Mouse (Mus musculus): ENCODE results near the gene Ddx31. TPM values are rescaled to one million over a fixed set of nuclear protein-coding genes. Genes with fewer than 3 reads are reported as not detected.

The Ddx31 gene
- total RNA-seq, 1 experiment from 2014 or later = 11.5 TPM

- ATAC-seq (replicated peaks; ENCODE audit: insufficient number of reproducible peaks, low FRiP score, low TSS enrichment, poor library complexity, severe bottlenecking) = no peak
These were observed 105.2 kb downstream of the Ddx31 start for GRCm38 (mm10) chr2:28945388-28945787.

GRCm38 (mm10) chr2:28946312-28946711 lies 106.1 kb downstream of the Ddx31 start:
- ATAC-seq (replicated peaks; ENCODE audit: insufficient number of reproducible peaks, low FRiP score, low TSS enrichment, poor library complexity, severe bottlenecking) = no peak

GRCm38 (mm10) chr2:28952981-28953380 lies 112.8 kb downstream of the Ddx31 start:
- ATAC-seq (replicated peaks; ENCODE audit: insufficient number of reproducible peaks, low FRiP score, low TSS enrichment, poor library complexity, severe bottlenecking) = no peak

GRCm38 (mm10) chr2:28954595-28954994 lies 114.4 kb downstream of the Ddx31 start:
- ATAC-seq (replicated peaks; ENCODE audit: insufficient number of reproducible peaks, low FRiP score, low TSS enrichment, poor library complexity, severe bottlenecking) = no peak

Other genes with a start within 250 kb of the Ddx31 start
- gene Gfi1b, start 218.4 kb upstream of the Ddx31 start, total RNA-seq (2017) = 1.6 to 8.2 TPM (median 4.6 TPM) in 3 replicates
- 14.2 to 29.8 TPM (median 24.7 TPM) in 3 replicates for gene Tsc1, start 199.2 kb upstream of the Ddx31 start, total RNA-seq (2017)
- gene Spaca9, start 140.7 kb upstream of the Ddx31 start, total RNA-seq (2017) = 1.3 to 10.1 TPM (median 3.3 TPM) in 3 replicates
- gene Ak8, start 140.2 kb upstream of the Ddx31 start, total RNA-seq (2017) = 0.39 to 1.6 TPM in 2 of 3 replicates, not detected in the other
- gene Gtf3c4, start within 50 bp of the Ddx31 start, total RNA-seq (2017) = 5.3 to 9.1 TPM (median 6.1 TPM) in 3 replicates
- 0.38 TPM in 1 of 3 replicates, not detected in the others for gene Barhl1, start 76.3 kb downstream of the Ddx31 start, total RNA-seq (2017)
- 1.7 TPM in 1 of 3 replicates, not detected in the others for gene Cfap77, start 214.7 kb downstream of the Ddx31 start, total RNA-seq (2017)
- 20.0 to 44.0 TPM (median 29.0 TPM) in 3 replicates for gene Ttf1, start 219.9 kb downstream of the Ddx31 start, total RNA-seq (2017)

Data from monocyte, adult 5-6 weeks (primary cell).